Mouse (Mus musculus) MEL (cell line): ENCODE data around the gene Psmc1.

Experiments
- CTCF ChIP-seq, 3 experiments: IDR thresholded peaks in 2 of 3; conservative IDR thresholded peaks in 1 of 3; 2 replicates each; pipeline ENCODE4 v1.5.1; 2011 to 2012; ENCODE audit warnings: low read length in 3 of 3, low read depth in 2 of 3, mild to moderate bottlenecking in 2 of 3, improper control_type of control experiment in 1 of 3, inconsistent platforms in 1 of 3, mixed read lengths in 1 of 3, moderate library complexity in 1 of 3; ENCODE audit not compliant: control insufficient read depth in 1 of 3, insufficient read depth in 1 of 3, poor library complexity in 1 of 3, severe bottlenecking in 1 of 3
- MXI1 ChIP-seq: IDR thresholded peaks from 2 replicates; pipeline ENCODE4 v1.6.1; 2011; ENCODE audit warnings: mild to moderate bottlenecking, low read depth, low read length, improper control_type of control experiment
- POLR2A ChIP-seq, 2 experiments: IDR thresholded peaks; 2 replicates each; pipeline ENCODE4 v1.6.1; 2011 to 2012; ENCODE audit warnings: low read length in 2 of 2, mild to moderate bottlenecking in 2 of 2, control low read depth in 1 of 2, improper control_type of control experiment in 1 of 2, low read depth in 1 of 2, moderate library complexity in 1 of 2; ENCODE audit not compliant: control insufficient read depth in 1 of 2, insufficient read depth in 1 of 2, poor library complexity in 1 of 2
- SMC3 ChIP-seq: IDR thresholded peaks from 2 replicates; pipeline ENCODE4 v1.6.1; 2011; ENCODE audit warnings: low read depth, low read length, improper control_type of control experiment
- TBP ChIP-seq: IDR thresholded peaks from 2 replicates; pipeline ENCODE4 v1.8.0; 2011; ENCODE audit warnings: low read depth, low read length, improper control_type of control experiment

- TF ChIP-seq CTCF (IDR thresholded peaks at IDR 0.05 in 2 of 3, conservative IDR thresholded peaks at IDR 0.05 in 1 of 3; ENCODE audit: control insufficient read depth in 1 of 3, insufficient read depth in 1 of 3, low read depth in 2 of 3, low read length in 3 of 3, poor library complexity in 1 of 3, severe bottlenecking in 1 of 3): no peak
- TF ChIP-seq SMC3: no peak
- no peak for TF ChIP-seq POLR2A (IDR thresholded peaks at IDR 0.05; ENCODE audit: control insufficient read depth in 1 of 2, insufficient read depth in 1 of 2, low read depth in 1 of 2, low read length in 2 of 2, poor library complexity in 1 of 2)
- TF ChIP-seq MXI1: no peak
- no peak for TF ChIP-seq TBP
Measured at GRCm38 (mm10) chr12:100131167-100131566, 21.2 kb downstream of the Psmc1 start.
